Mouse (Mus musculus) spleen, adult 2 months (tissue): ENCODE data around the gene Hist1h3i. TPM values are rescaled to one million over a fixed set of nuclear protein-coding genes. Genes with fewer than 3 reads are reported as not detected.
A peak's percentile ranks its signal among the peaks of the same experiment; 100 is the strongest.
"Not testable (repeated sequence)": the region's sequence is repeated elsewhere in the genome, so short reads cannot be mapped to it uniquely, and the experiment has no call there.

Experiments
- DNase-seq, 2 experiments: peaks; one replicate each; pipeline versions ENCODE4 v3.0.0 to v3.0.0-alpha.2; 2012 to 2021; ENCODE audit warnings: low spot score in 2 of 2, low read depth in 1 of 2
- H3K27ac ChIP-seq: fragments of 200-500 bp; 2 replicates; pipeline ENCODE4 v1.5.1; 2012; ENCODE audit warnings: low read length, inconsistent platforms; ENCODE audit not compliant: insufficient read depth
- H3K27me3 ChIP-seq: fragments of 200-500 bp; 2 replicates; pipeline ENCODE4 v1.6.1; 2012; ENCODE audit warnings: mild to moderate bottlenecking, moderate library complexity, low read length, inconsistent platforms; ENCODE audit not compliant: control insufficient read depth, insufficient read depth
- H3K36me3 ChIP-seq: fragments of 200-500 bp; 2 replicates; pipeline ENCODE4 v1.6.1; 2012; ENCODE audit warnings: mild to moderate bottlenecking, low read length, inconsistent platforms; ENCODE audit not compliant: control insufficient read depth, insufficient read depth
- H3K4me1 ChIP-seq: fragments of 200-500 bp; 2 replicates; pipeline ENCODE4 v1.6.1; 2011; ENCODE audit warnings: inconsistent platforms; ENCODE audit not compliant: control insufficient read depth, insufficient read depth, insufficient read length
- H3K4me3 ChIP-seq: fragments of 200-500 bp; 2 replicates; pipeline ENCODE4 v1.5.1; 2011; ENCODE audit warnings: mild to moderate bottlenecking, inconsistent platforms; ENCODE audit not compliant: insufficient read depth, insufficient read length; ENCODE audit errors: extremely low read depth
- CTCF ChIP-seq: fragments of 200-500 bp; IDR thresholded peaks from 2 replicates; pipeline ENCODE4 v1.5.1; 2011; ENCODE audit warnings: mild to moderate bottlenecking, inconsistent platforms; ENCODE audit not compliant: insufficient read depth, insufficient read length, insufficient replicate concordance; ENCODE audit errors: extremely low read depth
- POLR2A ChIP-seq: fragments of 200-500 bp; IDR thresholded peaks from 2 replicates; pipeline ENCODE4 v1.6.1; 2011; ENCODE audit warnings: low read depth, low read length, inconsistent platforms
- WGBS: fragments of 180-500 bp; shearing (Covaris S2); methylation state at CpG from one replicate; pipeline ENCODE4 v1.1.7; 2018; 5-methylcytosine and 5-hydroxymethylcytosine counted together
- polyA plus RNA-seq: library from polyadenylated mRNA; depleted of rRNA; stranded (reverse); fragments of >200 nt; gene quantifications from 2 replicates; pipeline ENCODE4 v1.2.3, GENCODE M21; 2012; rRNA removed

Gene Hist1h3i
- polyA plus RNA-seq, 1 experiment: 77.1 TPM

- Histone ChIP-seq H3K4me3 (peak within 1 kb of the TSS; percentile 55), H3K27ac (peak within 1 kb of the TSS; percentile 78)
- TF ChIP-seq POLR2A: peak; percentile 55
- DNase-seq: peak in 1 of 2 experiments; percentile 68
- H3K4me1 ChIP-seq, H3K36me3 ChIP-seq, H3K27me3 ChIP-seq: not testable (repeated sequence)
- WGBS: under 1% methylated on average over 50 of the region's 56 CpGs
Measured at GRCm38 (mm10) chr13:21734906-21735767, 48.0 kb downstream of the Hist1h3i start, which contains the start of gene Hist1h4j. Gene Hist1h4j, plus strand, starts transcription at chr13:21735064.

DNA sequence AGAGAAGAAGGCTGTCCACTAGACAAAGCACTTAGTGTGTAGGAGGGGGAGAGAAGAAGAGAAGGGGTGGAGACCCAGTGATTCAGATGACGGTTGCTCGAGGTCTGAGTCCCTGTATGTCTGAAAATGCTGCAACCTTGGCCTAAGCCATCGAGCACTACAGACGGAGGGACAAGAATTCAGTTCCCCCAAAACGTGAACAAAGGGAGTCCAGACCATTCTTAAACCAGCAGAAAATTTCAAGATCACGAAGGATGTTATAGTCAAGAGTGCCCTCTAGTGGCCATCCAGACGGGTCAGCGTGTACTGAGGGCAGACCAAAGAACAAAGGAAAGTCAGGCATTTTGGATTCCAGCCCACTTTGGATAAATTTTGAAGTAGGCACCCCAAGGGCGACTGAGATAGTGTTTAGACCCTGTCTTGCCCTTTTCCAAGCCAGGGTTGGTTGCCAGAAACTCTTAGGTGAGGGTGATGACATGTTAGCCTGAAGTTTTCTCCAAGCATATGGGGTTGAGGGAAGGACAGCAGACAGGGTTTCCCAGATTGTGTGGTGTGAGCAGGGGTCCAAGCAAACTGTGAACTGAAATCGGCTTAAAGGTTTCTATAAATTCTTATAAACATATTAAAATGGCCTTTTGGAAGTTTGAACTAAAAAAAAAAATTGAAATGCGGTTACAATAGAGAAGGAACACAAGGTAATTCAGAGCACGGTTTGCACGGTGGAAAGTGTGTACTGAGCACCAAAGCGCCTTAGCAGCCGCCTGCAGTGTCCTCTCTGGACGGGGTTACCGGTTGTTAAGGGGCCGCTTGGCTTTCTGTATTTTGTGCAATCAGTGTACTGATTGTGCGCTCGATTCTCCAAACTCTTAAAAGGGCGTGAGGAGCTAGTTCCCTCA lies 48.9 kb downstream of the Hist1h3i start:
- TF ChIP-seq POLR2A (no peak), CTCF (peak; percentile 57; the same call in 1 of the 2 replicates)
- DNase-seq: peak; percentile 64 to 70
- Histone ChIP-seq H3K4me1 (no peaks in the 10 kb centered on the region), H3K4me3 (peak overlapping the region; percentile 55), H3K36me3 (no peaks in the 10 kb centered on the region), H3K27ac (peak overlapping the region; percentile 78), H3K27me3 (no peaks in the 10 kb centered on the region)
- WGBS: under 1% methylated on average over 21 of the region's 21 CpGs

DNA sequence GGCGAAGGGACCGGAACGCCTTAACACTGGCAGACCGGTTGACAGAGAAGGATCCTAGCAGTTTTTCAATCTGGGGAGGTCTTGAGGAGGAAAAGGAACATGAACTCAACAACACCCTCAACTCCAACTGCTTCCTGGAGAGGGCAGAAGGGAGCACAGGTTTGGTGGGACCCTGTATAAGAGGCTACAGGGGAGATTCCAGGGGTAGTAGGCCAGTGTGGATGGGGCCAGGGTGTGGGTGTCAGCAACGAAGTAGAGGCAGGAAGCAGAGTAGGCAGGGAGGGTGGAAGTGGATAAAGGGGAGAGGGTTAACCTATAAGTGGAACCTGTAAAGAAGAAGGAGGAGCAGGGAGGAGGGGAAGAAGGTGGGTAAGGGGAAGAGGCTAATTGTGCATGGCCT lies 49.7 kb downstream of the Hist1h3i start:
- 87% methylated on average over 5 of the region's 5 CpGs for WGBS
- TF ChIP-seq POLR2A: no peak
- TF ChIP-seq CTCF: no peak
- H3K36me3 ChIP-seq: no peaks in the 10 kb centered on the region
- no peak overlapping the region for H3K4me3 ChIP-seq
- H3K27me3 ChIP-seq: no peaks in the 10 kb centered on the region
- H3K4me1 ChIP-seq: no peaks in the 10 kb centered on the region
- no peak for DNase-seq
- H3K27ac ChIP-seq: no peak overlapping the region

Other genes with a start within 250 kb of the Hist1h3i start
- not detected in 2 replicates for gene Olfr1366, start 240.6 kb downstream of the Hist1h3i start, polyA plus RNA-seq
- not detected in 2 replicates for gene Olfr1535, start 223.5 kb downstream of the Hist1h3i start, polyA plus RNA-seq
- gene Olfr1364, start 201.6 kb downstream of the Hist1h3i start, polyA plus RNA-seq: not detected in 2 replicates
- gene Olfr1362, start 169.3 kb downstream of the Hist1h3i start, polyA plus RNA-seq: not detected in 2 replicates
- not detected in 2 replicates for gene Olfr11, start 140.9 kb downstream of the Hist1h3i start, polyA plus RNA-seq
- not detected in 2 replicates for gene Olfr1361, start 120.0 kb downstream of the Hist1h3i start, polyA plus RNA-seq
- gene Olfr1360, start 106.0 kb downstream of the Hist1h3i start, polyA plus RNA-seq: not detected in 2 replicates
- gene Olfr1359, start 85.3 kb downstream of the Hist1h3i start, polyA plus RNA-seq: not detected in 2 replicates
- gene Hist1h2bl, start 67.2 kb downstream of the Hist1h3i start, polyA plus RNA-seq: 18.0 and 18.4 TPM in 2 replicates
- 40.4 and 81.0 TPM in 2 replicates for gene Hist1h2ai, start 66.9 kb downstream of the Hist1h3i start, polyA plus RNA-seq
- gene Hist1h3h, start 65.7 kb downstream of the Hist1h3i start, polyA plus RNA-seq: 81.3 and 147 TPM in 2 replicates
- gene Hist1h2bm, start 61.3 kb downstream of the Hist1h3i start, polyA plus RNA-seq: 6.5 and 12.9 TPM in 2 replicates
- gene Hist1h4j, start 48.3 kb downstream of the Hist1h3i start, polyA plus RNA-seq: 9.1 and 9.5 TPM in 2 replicates
- 82.1 and 92.4 TPM in 2 replicates for gene Hist1h4k, start 32.9 kb downstream of the Hist1h3i start, polyA plus RNA-seq
- gene Hist1h2ak, start 29.5 kb downstream of the Hist1h3i start, polyA plus RNA-seq: 51.8 and 65.5 TPM in 2 replicates
- 8.0 and 29.0 TPM in 2 replicates for gene Hist1h2bn, start 29.2 kb downstream of the Hist1h3i start, polyA plus RNA-seq
- 2.3 and 3.2 TPM in 2 replicates for gene Hist1h1b, start 2.7 kb downstream of the Hist1h3i start, polyA plus RNA-seq
- 15.5 and 52.1 TPM in 2 replicates for gene Hist1h2an, start 3.8 kb upstream of the Hist1h3i start, polyA plus RNA-seq
- gene Hist1h2bp, start 4.1 kb upstream of the Hist1h3i start, polyA plus RNA-seq: 1.7 and 13.4 TPM in 2 replicates
- gene Hist1h2bq, start 26.8 kb upstream of the Hist1h3i start, polyA plus RNA-seq: 32.5 and 59.8 TPM in 2 replicates
- not detected in 2 replicates for gene Hist1h2ao, start 27.1 kb upstream of the Hist1h3i start, polyA plus RNA-seq
- not detected in 2 replicates for gene Hist1h4m, start 28.4 kb upstream of the Hist1h3i start, polyA plus RNA-seq
- gene Hist1h4n, start 48.8 kb upstream of the Hist1h3i start, polyA plus RNA-seq: 61.9 and 76.0 TPM in 2 replicates
- gene Hist1h2ap, start 50.1 kb upstream of the Hist1h3i start, polyA plus RNA-seq: 366 and 1,278 TPM in 2 replicates
- gene Hist1h2br, start 50.4 kb upstream of the Hist1h3i start, polyA plus RNA-seq: 28.5 and 55.0 TPM in 2 replicates
- 0.05 and 0.11 TPM in 2 replicates for gene Zfp184, start 161.7 kb upstream of the Hist1h3i start, polyA plus RNA-seq
- gene Pom121l2, start 197.8 kb upstream of the Hist1h3i start, polyA plus RNA-seq: not detected in 2 replicates
- gene Prss16, start 226.4 kb upstream of the Hist1h3i start, polyA plus RNA-seq: 0.99 and 1.1 TPM in 2 replicates